Mouse (Mus musculus): ENCODE measurements around the gene Nudt3. TPM values are rescaled to one million over a fixed set of nuclear protein-coding genes. Genes with fewer than 3 reads are reported as not detected.

Gene Nudt3
- total RNA-seq, 2 experiments from 2014 or later = 320 to 341 TPM

DNA sequence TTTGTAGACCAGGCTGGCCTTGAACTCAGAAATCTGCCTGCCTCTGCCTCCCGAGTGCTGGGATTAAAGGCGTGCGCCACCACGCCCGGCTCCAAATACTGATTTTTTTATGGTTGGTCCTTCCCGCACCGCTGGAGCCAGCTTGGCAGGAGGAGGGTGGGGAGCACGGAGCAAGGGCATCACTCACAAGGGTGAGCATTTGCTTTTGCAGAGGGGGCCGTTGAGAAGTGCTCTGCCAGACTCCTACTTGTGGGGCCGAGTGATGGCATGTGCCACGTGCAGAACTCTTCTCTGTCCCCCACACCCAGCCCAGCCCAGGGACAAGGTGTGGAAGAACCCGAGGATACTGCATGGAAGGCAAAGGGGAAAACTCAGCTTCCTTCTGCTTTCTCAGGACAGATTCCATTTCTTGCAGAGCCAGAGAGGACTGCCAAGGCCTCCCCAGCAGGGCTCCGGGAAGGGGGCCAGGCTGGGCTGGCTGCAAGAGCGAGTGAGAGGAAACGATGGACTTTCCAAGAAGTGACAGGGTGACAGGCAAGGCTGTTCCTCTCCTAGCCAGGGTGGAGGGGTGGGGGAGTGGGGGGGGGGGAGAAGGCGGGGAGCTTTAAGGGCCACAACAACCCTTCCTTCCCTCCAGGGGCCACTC lies 48.7 kb downstream of the Nudt3 start:
- DNase-seq = peak; percentile 86 to 90
- intact Hi-C loops (cut with DNase I) = no loop called here

GRCm38 (mm10) chr17:27573772-27574320 lies 49.4 kb downstream of the Nudt3 start:
- intact Hi-C loops (cut with DNase I) = no loop called here
- DNase-seq = no peak

DNA sequence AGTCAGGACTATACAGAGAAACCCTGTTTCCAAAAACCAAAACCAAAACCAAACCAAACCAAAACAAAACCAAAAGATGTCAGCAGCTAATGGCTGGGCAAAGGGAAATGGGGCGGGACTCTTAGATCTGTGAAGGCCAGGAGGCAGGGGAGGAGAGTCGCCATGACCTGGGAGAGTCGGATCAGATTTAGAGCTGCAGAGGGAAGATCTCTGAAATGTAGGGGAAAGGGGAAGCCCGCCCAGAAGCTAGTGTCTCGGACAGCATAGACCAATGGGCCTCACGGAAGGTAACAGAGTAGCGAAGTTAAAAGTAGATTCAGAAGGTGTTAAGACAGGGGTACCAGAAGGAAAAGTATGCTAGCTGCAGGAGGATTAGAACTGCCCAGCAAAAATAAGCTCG lies 52.0 kb downstream of the Nudt3 start:
- intact Hi-C loops (cut with DNase I) = no loop called here
- no peak for DNase-seq

- intact Hi-C loops (cut with DNase I) = loop anchor here (10.0 kb wide), 1 partner anchor 197 kb away; no protein-coding TSS in a partner anchor
- no peak for DNase-seq
Measured at GRCm38 (mm10) chr17:27568228-27568627, 55.1 kb downstream of the Nudt3 start.

GRCm38 (mm10) chr17:27565942-27566267 lies 57.4 kb downstream of the Nudt3 start:
- intact Hi-C loops (cut with DNase I) = loop anchor here (2.0 to 10.0 kb wide), 2 partner anchors 65 to 199 kb away; no protein-coding TSS in a partner anchor
- DNase-seq = no peak

DNA sequence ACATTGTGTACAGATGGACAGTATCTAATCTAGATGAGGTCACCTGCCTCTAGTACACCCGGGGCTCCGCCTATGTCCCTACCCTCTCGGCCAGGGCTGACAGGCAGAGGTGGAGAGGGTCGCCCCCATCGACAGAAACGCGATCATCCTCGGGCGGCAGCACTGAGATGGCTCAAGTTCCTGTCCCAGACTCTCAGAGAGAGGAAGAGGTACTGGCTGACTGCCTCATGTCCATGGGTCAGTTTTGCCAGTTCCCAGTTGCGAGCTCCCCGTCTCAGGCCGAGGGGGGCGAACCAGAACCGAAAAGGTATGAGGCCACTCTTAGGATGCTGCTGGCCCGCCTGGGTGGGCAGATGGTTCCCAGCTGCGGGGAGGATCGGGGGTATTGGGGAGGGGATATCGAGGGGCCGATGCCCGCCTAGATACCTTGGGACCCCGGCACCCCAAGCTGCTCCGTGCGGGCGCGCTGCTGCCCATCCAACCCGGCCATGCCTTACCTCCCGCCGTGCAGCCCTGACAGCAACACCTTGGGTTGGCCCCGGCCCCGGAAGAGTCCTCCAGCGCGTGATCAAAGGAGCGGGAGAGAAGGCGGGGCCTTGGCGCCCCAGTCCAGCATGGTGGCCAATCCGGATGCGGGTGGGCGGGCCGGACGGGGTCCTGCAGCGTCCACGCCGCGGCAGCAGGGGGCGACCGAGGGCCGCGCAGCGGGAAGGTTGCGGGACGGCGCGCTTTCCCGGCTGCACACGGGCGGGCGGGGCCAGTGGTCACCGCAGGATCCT lies 57.9 kb downstream of the Nudt3 start, which contains the start of gene AI413582:
AI413582 (minus strand) TSS at position 594 of the 779 bp plus-strand sequence.
- DNase-seq = peak; percentile 98
- intact Hi-C loops (cut with DNase I) = loop anchor here (2.0 to 10.0 kb wide), 2 partner anchors 65 to 199 kb away; no protein-coding TSS in a partner anchor

GRCm38 (mm10) chr17:27564391-27565162 lies 58.7 kb downstream of the Nudt3 start:
- intact Hi-C loops (cut with DNase I) = loop anchor here (2.0 to 10.0 kb wide), 2 partner anchors 66 to 200 kb away; no protein-coding TSS in a partner anchor
- no peak for DNase-seq

GRCm38 (mm10) chr17:27563771-27564244 lies 59.5 kb downstream of the Nudt3 start:
- intact Hi-C loops (cut with DNase I) = loop anchor here (2.0 to 10.0 kb wide), 2 partner anchors 67 to 201 kb away; no protein-coding TSS in a partner anchor
- DNase-seq = no peak

DNA sequence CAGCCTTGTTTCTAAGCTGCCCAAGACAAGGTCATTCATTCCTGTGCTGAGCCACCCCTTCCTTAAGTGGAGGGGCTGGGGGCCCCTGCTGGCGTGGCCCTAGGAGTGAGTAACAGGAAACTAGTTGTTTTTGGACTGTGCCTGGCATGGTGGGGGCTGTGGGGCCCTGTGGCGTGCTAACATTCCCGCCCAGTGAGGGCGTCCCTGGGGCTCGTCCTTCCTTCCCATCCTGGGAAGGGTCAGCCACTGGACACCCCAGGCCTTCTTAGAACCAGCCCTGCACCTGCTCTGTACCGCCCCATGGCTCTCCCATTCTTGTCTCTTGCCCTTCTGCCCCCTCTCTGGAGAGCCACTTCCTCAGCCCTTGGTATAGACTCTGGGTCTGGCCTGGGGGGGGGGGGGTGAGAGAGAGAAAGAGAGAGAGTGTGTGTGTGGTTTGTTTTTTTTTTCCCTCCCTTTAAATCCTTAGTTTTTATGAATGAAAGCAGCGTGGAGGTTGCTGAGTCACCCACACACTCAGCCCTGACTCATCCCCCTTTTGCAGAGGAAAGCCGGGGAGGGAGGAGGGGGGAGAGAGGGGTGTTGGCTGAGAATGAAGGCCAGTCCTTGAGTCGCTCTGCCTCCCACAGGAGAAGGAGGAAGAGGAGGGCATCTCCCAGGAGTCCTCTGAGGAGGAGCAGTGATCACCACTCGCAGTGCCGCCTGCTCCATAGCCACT lies 61.3 kb downstream of the Nudt3 start:
- intact Hi-C loops (cut with DNase I) = loop anchor here (10.0 kb wide), 1 partner anchor 203 kb away; no protein-coding TSS in a partner anchor

GRCm38 (mm10) chr17:27560926-27561480 lies 62.3 kb downstream of the Nudt3 start:
- intact Hi-C loops (cut with DNase I) = loop anchor here (10.0 kb wide), 1 partner anchor 204 kb away; no protein-coding TSS in a partner anchor
- no peak for DNase-seq

More for the DNA sequence above, 61.3 kb downstream of the Nudt3 start:
- DNase-seq = no peak

- no peak for DNase-seq
- intact Hi-C loops (cut with DNase I) = no loop called here
Measured at GRCm38 (mm10) chr17:27559596-27559995, 63.7 kb downstream of the Nudt3 start.

DNA sequence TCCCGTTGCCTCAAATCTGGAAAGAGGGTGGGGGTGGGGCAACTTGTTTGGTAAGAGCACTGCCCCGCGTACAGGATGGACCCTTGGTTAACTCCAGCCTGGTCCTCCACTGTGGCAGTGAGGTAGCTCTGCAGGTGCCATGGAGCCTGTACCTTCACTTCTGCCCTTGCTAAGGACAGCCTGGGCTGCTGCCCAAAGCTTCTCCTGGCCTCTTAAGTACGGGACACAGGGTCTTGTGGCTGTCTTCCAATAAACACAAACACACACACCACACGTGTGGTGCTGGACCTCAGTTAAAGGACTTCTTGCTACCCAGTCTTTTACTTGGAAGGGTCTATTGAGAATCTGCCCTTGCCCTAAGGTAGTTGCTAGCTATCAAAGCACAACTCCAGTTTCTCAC lies 64.5 kb downstream of the Nudt3 start:
- no peak for DNase-seq
- intact Hi-C loops (cut with DNase I) = no loop called here

- DNase-seq = no peak
- intact Hi-C loops (cut with DNase I) = no loop called here
Measured at GRCm38 (mm10) chr17:27557927-27558661, 65.2 kb downstream of the Nudt3 start.

DNA sequence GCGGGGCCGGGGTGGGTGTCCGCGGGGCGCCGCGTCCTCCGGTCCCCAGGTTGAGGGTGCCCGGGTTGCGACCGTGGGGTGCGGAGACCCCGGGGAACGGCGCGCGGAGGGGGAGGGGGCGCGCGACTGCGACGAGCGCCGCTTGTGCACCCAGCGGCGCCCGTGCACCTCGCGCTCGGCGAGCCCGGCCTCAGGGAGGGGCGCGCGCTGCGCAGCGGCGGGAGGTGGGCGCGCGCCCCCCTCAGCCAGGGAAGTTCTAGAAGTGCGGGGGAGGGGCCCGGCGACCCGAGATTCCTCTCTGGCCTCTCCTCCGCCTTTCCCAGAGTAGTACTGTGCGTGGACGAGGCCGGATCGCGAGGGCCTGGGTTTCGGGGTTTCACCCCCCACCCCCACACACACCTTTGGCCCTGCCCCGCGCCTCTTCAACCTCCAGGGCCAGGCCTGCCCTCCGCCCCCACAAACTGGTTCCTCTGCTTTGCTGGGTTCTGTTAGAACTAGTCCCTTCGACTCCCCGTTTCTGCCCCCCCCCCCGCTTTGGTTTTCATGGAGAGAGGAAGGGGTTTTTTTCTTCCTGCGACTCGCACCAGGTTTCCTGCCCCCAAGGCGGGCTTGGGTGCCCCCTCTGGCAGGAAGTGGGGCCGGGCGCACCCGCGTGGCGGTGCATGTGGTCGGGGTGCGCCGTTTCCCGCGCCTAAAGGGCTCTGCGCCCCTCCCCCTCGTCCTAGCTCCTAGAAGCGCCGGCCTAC lies 65.9 kb downstream of the Nudt3 start:
- intact Hi-C loops (cut with DNase I) = no loop called here
- no peak for DNase-seq

DNA sequence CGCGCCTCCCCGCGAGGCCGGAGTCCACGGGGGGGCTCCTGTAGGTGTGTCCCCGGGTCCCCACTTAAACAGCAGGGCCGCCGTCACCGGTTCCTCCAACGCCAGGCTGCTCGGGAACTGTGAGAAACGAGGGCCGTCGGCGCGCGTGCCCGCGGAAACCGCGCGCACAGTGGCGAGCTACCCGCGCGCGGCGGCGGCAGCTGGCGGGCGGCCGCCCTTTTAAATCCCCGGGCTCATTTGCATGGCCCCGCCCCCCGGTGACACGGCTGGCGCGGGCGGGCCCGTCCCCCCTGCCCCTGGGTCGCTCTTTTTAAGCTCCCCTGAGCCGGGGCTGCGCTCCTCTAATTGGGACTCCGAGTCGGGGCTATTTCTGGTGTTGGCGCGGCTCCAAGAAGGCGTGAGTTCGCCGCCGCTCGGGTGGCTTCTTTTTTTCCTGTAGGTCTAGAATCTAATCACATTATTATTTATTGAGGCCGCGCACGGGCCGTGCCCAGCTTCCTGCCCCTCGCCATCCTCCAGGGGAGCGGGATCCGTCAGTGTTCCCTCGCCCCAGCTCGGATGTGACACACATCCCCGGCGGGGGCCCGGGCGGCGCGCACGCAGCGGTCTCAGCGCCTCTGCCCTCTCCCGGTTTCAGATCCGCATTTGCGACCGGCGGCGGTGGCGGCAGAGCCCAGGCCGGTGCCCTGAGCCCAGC lies 66.8 kb downstream of the Nudt3 start, which contains the start of gene Hmga1:
Hmga1 (plus strand) TSS at position 183 of the 697 bp plus-strand sequence.
- intact Hi-C loops (cut with DNase I) = no loop called here
- DNase-seq = peak; percentile 90 to 91

DNA sequence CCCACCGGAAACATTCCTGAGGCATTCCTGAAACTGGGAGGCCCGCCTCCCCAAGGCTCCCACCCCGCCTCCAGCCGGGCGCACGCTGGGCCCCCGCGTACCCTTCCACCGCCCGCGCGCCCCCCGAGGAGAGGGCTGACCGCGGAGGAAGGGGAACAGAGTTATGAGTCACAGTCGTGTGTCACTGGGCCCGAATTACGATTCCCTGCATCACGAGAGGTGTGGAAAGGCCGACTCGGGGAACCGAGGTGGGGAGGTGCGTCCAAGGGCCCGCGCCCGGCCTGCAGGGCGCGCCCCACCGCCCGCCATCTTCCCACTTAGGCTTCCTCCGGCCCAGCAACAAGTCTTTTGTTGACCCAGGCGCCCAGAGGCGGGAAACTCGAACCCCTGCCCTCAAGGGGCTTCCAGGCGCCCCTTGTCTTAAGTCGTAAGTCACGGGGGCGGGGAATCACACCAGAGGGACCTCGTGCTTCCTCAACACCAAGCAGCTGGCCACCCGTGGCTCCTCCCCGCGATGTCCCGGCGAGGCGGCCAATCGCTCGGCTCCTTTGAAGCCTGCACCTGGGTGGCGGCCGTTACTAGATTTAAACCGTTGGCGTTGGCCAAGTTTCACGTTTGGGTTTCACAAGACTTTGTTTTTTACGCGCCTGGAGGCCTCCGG lies 67.7 kb downstream of the Nudt3 start:
- intact Hi-C loops (cut with DNase I) = no loop called here
- DNase-seq = peak; percentile 58 to 64

GRCm38 (mm10) chr17:27555075-27555511 lies 68.2 kb downstream of the Nudt3 start:
- intact Hi-C loops (cut with DNase I) = no loop called here
- peak in 1 of 2 experiments; percentile 38 for DNase-seq

Measured in heart, postnatal 14 days (tissue).